Mouse (Mus musculus) R1 (cell line): ENCODE results near the gene Gtf2ird2.

Experiments used
- DNase-seq: peaks from one replicate; pipeline ENCODE4 v3.0.0-alpha.2; 2018; ENCODE audit warnings: low read depth, low spot score

Gtf2ird2 gene

DNA sequence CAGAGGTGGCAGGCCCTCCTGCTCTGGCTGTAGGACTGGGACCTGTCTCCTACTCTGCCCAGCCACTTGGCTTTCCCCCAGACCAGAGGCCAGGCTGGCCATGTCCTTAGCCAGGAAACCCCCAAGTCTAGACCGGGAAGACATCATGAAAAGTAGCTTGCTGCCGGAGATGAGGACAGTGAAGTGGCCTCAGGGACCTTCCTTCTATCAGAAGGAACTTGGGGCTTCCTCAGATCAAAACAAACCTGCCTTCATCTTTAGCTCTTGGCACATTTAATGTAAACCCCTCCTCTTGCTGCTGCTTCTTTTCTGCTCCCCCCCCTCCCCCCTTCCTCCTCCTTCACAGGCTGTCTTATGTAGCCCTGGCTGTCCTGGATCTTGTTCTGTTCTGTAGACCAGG, 50.4 kb downstream of the Gtf2ird2 start:
- no peak for DNase-seq

DNA sequence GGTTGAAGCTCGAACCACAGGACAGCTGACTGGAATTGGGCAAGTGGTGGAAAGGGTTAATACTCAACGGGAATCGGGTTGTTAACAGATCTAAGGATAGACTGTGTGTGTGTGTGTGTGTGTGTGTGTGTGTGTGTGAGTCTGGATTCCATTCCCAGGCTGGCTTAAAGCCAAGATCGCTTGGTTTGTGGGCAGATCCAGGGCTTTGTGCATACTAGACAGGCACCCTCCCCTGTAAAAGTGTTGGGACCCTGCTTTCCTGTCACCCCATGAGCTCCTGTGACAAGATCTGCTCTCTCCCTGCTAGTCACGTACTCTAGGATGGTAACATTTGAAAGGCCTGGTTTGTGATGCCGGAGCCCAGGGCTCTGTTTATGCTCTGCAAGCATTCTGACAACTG, 51.3 kb downstream of the Gtf2ird2 start:
- DNase-seq: no peak

DNA sequence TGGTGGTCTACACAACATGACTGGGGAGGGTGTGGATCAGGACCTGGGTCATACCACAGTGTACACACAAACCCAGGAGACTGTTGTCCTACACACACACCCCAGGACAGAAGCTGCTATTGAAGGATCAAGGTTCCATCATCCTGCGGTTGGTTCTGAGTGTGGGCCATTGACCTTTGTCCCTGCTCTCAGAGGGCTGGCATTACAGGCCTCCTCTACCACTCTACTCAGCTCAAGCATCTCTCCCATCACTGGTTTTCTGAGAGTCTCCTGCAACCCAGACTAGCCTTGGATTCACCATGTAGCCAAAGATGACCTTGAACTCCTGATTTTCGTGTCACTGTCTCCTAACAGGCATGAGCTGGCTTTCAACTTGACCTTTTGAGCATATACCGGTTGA, 52.4 kb downstream of the Gtf2ird2 start:
- no peak for DNase-seq

DNA sequence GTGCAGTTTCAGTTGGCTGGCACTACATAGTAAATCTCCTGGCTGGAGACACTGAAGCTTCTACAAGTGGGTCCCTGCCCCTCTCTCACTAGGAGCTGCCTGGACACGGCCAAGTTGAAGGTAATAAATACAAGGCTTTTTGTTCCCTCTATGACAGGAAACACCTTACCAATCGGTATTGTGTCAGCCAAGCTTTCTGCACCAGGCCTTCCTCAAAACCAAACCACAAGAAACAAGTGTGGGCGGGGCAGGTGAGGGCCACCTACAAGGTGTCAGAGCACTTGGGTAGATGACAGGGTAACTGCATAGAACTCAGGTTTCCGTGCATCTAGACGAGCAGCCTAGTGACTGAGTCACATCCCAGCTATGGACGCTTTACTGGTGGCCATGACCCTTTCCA, 53.0 kb downstream of the Gtf2ird2 start:
- DNase-seq: no peak

DNA sequence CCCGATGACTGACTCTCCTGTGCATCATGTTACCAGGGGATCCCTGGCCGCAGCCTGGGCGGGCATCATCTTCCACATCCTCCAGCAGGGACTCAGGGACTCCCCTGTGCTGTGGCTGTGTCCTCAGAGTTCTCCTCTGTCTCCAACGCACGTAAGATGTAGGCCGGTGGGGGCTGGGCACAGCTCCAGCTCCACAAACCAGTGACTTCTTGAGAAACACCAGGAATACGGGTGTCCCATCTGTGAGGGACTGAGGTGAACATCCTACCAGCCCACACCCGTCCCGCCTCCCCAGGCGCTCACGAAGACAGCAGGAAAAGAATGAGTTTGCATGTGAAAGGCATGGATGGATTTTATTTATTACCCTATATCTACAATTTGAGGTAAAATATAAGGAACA, 53.7 kb downstream of the Gtf2ird2 start:
- DNase-seq: no peak

DNA sequence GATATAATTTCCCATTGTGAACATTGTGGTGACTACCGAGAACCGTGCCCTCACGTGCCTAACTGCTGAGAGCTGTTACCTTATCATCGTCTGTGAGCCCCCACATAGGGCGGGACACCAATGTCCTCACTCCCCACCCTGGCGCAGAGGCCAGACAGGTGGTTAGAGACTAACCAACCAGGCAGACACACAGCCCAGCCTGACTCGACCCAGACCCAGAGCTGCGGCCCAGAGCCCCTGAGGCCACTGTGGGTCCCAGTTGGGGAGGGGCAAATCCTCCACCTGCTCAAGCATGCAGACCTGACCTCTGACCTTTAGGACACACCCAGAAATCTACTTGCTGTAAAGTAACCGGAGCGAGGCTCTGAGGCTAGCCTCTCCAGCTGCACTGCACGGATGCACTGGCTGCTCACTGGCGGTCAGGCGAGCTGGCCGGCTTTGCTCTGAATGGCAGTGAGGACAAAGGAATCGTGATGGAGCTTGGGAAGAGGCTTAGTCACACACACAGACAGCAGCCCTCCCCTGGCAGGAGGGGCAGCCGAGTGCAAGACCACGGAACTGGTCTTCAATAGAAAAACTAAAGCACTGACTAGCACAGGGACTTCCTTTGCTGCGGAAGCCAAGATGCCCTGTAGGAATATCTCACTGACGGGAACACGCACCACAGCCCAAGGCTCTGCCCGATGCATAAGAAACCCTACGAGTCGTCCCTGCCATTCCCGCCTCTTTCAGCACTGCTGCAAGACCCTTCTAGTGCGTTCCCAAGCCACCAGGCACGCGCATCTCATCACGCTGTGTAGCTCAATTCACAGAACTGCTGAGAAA, 54.3 kb downstream of the Gtf2ird2 start:
- DNase-seq: peak; percentile 78

DNA sequence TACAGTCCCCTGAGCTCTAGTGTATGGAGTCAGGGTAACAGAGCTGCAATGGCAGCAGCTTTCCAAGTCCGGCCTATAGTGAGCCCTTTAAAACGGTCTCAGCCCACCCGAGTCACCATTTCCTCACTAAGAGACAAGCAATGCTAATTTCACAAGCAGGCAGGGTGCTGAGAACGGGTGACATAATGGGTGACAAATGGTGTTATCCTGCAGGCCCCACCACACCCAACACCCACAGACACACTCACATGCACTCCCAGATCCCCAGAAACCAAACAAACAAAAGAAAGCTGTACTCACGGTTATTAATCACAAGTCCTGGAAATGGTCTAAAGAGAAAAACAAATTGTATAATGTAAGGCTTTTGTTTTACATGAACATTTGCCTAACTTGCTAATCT, 58.0 kb downstream of the Gtf2ird2 start:
- DNase-seq: no peak

DNA sequence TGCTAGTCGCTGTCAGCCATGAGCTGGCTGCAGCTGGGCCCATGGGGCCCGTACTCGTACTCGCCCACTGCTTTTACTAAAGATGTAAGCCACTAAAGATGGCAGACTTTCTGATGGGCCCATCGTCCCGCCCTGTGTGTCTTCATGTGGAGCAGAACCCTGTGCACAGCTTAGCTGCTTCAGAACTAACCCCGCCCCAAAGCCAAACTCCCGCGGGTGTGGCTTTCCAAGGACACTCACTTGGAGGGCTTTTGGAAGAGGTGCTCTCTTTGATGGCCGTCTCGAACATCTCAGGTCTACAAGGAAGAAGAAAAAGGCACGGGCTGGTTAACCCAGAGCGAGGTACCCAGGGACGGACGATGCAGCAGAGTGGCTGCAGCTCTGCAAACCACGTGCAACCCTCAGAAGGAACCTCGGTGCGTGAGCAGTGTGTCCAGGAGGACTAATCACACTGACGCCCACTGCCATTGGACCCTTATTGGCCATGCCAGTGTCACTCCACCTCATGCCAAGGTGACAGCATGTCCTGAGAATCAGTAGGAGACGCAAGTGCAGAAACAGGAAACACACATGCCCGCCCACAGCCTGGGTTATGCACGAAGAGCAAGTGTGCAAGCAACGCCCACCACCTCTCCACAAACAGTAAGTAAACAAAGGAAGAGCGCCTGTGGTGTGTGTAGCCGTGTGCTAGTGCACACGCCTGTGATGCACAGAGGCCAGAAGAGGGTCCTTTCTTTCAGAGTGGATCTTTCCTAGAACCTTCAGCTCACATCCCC, 60.0 kb downstream of the Gtf2ird2 start:
- peak; percentile 64 for DNase-seq

DNA sequence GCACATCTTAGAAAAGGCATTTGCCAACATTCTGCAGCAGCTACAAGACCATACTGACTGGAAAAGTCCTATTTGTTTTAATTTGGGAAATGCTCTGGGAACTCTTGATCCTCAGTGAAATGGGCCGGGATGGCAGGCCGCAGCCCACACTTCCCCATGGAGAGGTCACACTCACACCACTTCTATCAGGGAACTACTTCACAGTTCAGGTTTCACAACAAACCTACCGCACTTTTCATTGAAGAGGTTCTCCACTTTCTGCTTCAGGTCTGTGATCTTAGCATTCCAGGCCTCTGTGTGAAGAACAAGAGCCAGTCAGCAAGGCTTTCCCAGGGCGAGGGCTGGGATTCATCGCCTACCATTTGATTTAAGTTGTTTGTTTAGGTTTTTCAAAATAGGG, 61.1 kb downstream of the Gtf2ird2 start:
- DNase-seq: no peak

DNA sequence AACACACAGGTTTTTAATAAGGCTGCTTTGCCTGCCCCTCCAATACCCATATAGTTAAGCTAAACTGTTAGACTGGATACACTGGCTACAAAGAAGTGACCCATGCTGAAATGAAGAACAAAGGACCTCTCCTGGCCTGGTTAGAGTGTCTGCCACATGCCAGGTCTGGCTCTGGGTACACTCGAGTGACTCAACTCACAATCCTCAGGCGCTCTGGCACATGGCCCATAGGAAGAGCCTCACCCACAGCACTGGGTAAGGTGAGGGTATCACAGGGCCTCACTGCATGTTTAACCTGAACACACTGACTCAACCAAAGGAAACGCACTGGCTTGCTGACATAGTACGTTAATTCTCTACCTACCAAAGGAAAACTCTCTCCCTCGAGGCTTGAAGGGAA, 62.3 kb downstream of the Gtf2ird2 start:
- DNase-seq: no peak

DNA sequence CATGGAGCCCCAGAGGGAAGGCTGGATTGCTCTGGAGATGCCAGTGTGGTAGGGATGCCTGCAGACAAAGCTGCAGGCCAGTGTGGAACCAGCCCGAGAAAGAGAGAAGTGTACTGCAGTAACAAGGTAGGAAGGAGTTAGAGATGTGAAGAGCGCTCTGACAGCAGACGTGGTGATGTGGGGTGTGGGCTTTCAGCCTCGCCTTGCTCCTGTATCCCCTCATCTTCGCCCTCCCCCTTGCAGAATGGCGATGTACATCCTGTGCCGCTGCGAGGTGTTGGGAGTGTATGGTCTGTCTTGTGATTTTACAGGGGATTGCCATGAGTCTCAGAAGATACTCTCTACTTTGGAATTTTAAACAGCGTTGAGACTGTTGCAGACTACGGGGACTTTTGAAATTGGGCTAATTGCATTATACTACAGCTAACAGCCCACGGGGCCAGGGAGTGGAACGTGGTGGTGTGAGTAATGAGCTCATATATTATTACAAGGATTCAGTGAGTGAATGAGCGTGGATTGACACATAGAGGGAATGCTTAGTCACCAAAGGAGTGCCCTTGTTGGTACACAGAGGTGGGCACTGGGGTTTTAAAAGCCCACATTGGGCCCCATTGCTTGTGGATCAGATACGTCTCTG, 64.9 kb downstream of the Gtf2ird2 start:
- no peak for DNase-seq

DNA sequence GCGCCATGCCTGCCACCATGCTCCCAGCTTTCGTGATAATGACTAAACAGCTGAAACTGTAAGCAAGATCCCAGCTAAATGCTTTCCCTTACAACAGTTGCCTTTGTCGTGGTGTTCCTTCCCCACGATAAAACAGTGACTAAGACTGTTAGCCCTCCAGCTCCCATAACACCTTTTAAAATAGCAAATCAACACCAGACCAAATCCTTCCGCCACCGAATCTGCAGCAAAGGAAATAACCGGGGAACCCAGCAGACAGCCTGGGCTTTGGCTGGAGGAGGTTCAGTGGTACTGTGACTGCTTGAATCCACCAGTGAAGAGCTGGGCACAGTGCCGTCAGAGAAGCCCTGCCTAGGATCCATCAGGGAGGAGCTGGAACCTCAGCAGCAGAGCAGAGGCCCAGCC, 65.4 kb downstream of the Gtf2ird2 start:
- DNase-seq: no peak

DNA sequence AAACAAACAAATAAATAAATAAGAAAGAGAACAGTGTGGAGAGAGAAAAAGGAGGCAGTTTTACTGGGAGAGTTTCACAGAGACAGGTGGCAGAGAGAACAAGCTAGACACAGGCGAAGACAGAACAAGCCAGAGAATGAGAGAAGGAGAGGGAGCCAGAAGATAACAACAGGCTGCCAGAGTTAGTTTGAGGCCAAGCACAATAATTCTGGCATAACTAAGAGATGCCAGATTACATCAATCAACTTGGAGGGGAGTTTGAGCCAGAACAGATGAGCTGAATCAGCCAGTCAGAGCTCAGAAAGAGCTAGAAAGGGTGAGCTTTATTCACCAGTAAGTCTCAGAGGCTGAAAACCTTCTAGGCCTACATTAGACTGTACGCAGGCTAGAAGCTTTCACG, 66.8 kb downstream of the Gtf2ird2 start:
- no peak for DNase-seq

DNA sequence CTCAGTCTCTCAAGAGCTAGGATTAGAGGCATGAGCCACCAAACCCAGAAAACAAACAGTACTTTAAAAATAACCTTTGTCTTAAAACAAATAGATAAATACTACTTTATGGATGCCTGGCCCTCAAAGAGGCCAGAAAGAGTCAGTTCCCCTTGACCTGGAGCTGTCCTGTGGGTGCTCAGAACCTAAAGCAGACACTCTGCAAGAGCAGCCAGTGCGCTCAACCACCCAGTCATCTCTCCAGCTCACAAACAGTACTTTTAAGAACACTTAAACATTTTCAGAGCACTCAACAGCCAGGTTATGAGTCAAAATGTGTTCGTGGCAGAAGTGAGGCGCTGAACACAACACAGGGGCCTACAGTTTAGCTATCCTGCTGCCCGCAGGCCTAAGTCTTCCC, 67.3 kb downstream of the Gtf2ird2 start:
- DNase-seq: no peak

DNA sequence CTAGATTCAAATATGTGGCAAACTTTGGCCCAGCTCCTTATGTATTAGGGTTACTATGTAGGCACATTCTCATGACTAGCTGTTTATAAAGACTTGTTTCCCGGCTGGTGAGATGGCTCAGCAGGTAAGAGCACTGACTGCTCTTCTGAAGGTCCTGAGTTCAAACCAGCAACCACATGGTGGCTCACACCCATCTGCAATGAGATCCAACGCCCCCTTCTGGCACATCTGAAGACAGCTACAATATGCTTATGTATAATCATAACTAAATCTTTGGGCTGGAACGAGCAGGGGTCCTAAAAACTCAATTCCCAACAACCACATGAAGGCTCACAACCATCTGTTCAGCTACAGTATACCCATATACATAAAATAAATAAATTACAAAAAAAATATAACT, 70.0 kb downstream of the Gtf2ird2 start:
- DNase-seq: no peak

DNA sequence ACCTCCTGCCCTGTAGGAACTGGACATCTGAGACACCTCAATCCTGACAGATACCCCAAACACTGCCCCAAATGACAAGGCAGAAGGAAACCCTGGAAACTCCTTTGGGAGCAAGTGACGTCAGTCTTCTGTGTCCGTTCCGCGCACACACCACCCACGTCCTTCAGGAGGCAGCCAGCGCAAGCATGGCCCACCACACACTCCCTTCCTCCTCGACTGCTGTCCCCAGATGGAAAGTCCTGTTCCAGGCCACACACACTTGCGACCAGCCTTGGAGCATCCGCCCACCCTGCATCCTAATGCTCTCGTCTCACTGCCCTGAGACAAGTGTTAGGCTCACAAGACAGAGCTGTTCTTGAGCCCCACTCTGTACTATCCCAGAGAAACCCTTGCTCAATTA, 71.5 kb downstream of the Gtf2ird2 start:
- no peak for DNase-seq

DNA sequence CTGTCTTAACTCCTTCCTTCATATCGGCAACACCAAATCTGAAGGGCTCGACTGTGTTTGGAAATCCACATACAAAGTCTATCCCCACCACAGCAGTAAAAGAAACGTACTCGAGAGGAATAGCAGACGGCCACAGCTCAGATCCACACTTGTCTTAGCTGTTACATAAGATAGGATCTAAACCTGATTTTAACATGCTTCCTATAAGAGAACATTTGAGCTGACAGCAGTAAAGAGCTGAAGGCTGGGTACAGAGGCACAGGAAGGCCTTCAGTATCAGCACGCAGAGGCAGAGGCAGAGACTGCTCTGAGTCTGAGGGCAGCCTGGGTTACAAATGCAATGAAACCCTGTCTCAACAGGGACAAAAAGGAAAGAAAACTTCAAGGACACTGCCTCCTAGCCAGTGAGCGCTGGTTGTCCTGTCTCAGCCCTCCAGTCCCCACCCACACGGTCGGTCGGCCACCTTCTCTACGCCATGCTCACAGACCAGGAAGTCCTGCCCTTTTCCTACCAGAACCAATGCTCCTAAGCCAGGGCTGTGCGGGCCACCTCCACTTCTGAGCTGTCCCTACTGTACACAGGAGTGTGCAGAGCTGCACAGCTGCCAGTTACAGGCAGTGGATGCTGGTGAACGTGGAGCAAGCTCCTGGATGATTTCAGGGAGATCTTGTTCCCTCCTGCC, 73.7 kb downstream of the Gtf2ird2 start:
- no peak for DNase-seq

DNA sequence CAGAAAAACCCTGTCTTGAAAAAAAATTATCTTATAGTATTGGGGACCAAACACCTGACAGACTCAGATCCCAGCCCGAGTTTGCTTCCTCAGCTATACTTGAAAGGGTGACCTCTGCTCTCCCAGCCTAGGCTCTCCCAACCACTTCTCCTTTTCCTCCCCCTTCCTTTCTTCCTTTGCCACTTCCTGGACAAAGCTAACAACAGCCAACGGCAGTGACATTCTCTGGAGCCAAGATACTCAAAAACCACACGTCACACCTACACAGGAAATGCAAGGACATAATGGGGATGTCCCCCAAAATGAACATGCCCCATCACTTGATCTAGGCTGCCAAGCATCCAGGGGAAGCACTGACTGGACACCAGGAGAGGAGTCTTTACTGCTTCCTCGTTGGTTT, 74.6 kb downstream of the Gtf2ird2 start:
- DNase-seq: no peak

DNA sequence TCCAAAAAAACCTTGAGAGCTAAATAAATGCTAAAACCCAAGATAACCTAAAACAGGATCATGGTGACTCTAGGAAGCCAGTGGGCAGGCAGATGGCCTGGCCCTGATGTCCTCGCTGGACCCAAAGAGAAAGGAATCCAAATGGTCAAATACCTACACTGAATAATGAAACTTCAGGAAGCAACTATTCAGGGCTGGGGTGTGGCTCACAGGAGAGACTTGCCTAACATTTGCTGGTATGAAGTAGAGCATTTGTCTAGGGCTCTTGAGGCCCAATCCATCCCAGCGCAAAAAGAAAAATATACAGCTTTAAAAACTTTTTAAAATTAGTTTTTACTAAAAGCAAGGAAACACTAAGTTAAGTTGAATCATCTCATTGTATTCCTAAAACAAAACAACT, 75.1 kb downstream of the Gtf2ird2 start:
- DNase-seq: no peak

DNA sequence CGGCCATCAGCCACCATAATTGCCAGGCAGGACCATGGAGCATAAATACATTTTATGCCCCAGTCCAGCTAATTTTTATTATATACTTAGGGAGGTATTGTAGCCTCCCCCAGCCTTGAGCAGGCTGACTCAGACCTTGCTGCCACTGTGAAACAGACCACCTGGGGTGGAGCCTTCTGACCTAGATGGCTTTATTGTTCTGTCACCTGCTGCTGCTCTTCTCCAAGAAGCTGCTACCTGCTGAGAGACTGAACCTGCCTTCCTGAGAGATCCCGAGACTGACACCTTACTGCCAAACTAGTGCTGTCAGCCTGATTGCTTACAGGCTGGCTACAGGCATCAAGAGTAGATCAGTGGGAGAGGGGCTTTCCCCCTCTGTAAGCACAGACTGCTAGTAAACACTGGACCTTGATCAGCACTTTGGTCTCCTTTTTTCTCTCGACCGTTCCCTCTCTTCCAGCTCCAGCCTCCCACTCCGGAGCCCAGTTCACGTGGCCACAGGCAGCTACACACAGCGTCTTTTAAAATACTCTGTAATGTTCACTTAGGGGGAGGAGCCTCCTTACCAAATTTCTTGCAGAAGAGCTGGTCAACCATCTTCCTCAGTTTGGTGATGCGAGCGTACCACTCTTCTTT, 76.3 kb downstream of the Gtf2ird2 start:
- DNase-seq: peak; percentile 77

DNA sequence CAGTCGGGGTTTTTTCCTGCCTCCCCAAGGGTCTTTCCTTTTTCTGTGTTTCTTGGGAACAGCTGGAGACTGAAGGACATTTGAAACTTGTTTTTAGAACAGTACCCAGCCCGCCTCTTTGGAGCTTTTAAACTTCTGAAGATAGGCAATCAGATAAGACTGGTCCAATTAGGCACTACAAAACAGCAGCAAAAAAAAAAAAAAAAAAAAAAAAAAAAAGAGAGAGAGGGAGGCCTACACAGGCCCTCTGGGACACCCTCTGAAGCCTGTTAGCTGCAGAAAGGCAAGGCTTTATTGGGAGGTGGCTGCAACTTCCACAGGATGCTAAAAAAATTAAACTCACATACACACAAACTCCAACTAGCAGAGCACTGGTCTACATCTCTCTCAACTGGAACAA, 82.1 kb downstream of the Gtf2ird2 start:
- no peak for DNase-seq

DNA sequence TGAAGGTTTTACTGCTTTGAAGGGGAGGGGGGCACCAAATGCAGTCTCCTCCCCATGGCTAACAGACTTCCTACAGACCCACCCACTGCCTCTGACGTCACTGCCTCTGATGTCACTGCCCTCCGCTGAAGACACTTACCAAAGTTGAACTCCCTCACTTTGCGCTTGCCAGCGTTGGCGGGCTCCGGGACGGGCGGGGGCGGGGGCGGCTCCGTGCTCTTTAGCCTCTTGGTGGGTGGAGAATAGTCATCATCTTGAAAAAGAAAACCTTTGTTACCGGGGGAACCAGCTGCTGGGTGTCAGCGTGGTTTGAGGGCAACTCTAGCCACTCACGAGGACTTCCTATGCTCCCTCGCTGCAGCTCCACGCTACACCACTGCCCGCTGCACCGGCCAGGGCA, 82.6 kb downstream of the Gtf2ird2 start:
- peak; percentile 81 for DNase-seq
